Mouse (Mus musculus): ENCODE measurements around the gene Bnip2. TPM values are rescaled to one million over a fixed set of nuclear protein-coding genes. Genes with fewer than 3 reads are reported as not detected.

Bnip2 gene
- 26.8 and 29.1 TPM in 2 replicates for polyA plus RNA-seq (2012; ENCODE audit: low replicate concordance)

DNA sequence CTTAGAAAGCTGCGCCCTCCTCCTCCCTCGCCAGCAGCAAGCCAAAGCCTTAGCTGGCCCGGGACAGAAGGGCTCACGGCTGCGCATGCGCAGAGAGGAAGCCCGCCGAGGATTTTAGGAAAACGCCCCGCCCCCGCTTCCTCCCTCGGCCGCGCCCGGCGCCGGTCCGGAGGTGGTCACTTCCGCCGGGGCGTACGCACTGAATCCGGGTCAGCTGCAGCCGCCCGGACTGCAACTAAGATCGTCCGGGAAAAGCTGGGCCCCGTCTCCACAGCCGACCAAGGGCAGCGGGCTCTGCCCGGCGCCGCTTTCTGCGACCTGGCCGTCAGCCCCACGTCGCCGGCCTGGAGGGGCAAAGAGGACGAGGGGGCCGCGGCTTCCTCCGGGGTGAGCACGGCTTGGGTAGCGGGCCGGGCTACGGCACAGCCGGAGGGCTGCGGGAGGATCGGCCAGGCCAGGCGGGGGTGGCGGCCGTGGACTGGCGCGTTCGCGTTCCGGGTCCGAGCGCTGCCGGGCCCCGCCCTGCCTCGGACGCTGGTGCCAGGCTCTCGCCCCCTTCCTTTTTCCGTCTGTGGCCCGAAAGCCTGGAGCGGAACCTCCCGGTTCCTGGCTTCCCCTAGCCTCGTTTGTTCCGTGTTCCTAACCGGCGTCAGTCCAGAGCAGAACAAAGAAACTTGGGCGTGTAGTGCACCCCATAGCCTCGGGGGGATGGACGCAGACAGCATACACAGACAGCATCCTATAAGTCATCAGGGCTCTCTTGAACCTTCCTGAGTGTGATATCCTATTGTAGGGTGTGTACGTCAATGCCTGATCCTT, at the start of gene Bnip2:
Gene Bnip2 (plus strand): TSS at position 164 of the 819 bp plus-strand sequence.

DNA sequence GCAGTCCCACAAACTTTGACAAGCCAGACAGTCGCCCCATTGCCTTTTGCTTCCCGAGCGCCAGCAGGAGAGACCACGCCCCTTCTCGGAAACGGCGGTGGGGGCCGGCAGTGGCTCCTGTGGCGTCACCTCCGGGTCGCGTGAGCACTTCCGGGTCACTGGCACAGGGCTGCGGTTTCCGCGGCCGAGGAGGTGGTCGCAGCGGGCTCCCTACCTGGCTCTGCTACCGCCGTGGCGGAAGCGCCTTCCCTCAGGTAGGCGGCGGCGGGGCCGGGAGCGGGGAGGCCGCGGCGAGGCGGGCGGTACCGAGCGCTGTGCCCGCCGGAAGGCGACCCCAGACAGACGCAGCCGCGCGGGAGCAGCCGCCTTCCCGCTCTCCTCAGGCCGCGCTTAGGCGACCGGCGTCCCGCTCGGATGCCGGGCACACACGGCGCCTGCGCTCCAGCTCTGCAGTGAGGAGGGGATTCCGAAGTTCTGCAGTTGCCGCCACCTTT, 23.2 kb downstream of the Bnip2 start, which contains the start of gene Gtf2a2:
Gene Gtf2a2 (plus strand): TSS at position 143 of the 494 bp plus-strand sequence.

GRCm38 (mm10) chr9:70037988-70038387, 48.7 kb downstream of the Bnip2 start, which contains the start of gene Gcnt3:
Gcnt3 (minus strand) TSS chr9:70038088.

Other genes starting within 250 kb of the Bnip2 start
- not detected in 2 replicates for gene Foxb1, start 228.5 kb upstream of the Bnip2 start, polyA plus RNA-seq (2012; ENCODE audit: low replicate concordance)
- gene Gtf2a2, start 23.1 kb downstream of the Bnip2 start, polyA plus RNA-seq (2012; ENCODE audit: low replicate concordance): 23.3 and 47.1 TPM in 2 replicates
- not detected in 2 replicates for gene Gcnt3, start 48.6 kb downstream of the Bnip2 start, polyA plus RNA-seq (2012; ENCODE audit: low replicate concordance)
- gene Fam81a, start 153.1 kb downstream of the Bnip2 start, polyA plus RNA-seq (2012; ENCODE audit: low replicate concordance): 0.10 TPM in 1 of 2 replicates, not detected in the other
- gene Myo1e, start 217.9 kb downstream of the Bnip2 start, polyA plus RNA-seq (2012; ENCODE audit: low replicate concordance): 6.1 and 8.6 TPM in 2 replicates

All from leukemia stem cell, adult 10-12 weeks (primary cell).